Mouse (Mus musculus): Measurements from ENCODE around the gene Gabarap.

Gene Gabarap

DNA sequence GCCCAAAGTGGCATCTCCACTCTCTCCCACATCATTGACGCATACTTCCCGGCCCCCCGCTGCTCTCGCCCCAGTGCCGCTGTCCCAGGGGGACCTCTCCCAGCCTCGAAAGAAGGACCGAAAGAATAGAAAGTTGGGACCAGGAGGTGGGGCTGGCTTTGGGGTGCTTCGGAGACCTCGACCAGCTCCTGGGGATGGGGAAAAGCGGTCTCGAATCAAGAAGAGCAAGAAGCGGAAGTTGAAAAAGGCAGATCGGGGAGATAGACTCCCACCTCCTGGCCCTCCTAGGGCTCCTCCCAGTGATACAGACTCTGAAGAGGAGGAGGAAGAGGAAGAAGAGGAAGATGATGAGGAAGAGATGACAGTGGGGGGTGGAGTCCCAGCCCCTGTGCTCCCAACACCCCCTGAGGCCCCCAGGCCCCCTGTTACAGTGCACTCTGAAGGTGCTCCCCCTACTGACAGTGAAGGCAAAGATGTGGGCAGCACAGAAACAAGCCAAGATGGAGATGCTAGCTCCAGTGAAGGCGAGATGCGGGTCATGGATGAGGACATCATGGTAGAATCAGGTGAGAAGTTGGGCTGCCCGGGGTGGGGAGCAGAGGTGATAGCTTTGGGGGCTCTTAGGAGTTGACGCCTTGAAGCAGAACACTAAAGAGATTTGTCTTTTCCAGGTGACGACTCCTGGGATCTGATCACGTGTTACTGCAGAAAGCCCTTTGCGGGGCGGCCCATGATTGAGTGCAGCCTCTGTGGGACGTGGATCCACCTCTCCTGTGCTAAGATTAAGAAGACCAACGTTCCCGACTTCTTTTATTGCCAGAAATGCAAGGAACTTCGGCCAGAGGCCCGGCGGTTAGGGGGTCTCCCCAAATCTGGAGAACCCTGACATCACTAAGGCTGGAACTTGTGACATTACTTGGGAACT lies 7.9 kb downstream of the Gabarap start:
- in situ Hi-C loops (cut with MboI, MseI) = no loop called here

DNA sequence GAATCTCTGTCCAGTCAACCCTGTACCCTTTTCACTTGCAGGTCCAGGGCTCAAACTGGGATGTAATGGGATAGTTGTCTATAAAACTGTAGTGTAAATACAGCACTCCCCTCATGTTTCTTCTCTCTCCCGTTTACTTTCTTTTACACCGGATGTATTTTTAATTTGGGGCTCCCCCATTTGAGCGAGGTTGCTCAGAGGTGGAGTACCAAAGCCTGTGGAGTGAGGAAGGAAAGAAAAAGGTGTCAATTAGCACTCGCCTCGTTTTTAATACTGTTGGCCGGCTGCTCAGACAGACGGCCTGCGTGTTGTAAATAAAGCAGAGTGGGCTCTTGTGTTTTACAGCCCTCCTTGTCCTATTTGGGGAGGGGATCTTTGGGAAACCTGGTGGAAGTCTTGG lies 8.7 kb downstream of the Gabarap start:
- in situ Hi-C loops (cut with MboI, MseI) = loop anchor here (25.0 kb wide), 1 partner anchor 887 kb away; the partner anchor contains the start of genes 9130213A22Rik and Hes7

GRCm38 (mm10) chr11:70000396-70000898 lies 9.5 kb downstream of the Gabarap start, which contains the start of gene Dvl2:
Dvl2 (plus strand) TSS chr11:70000595.
- in situ Hi-C loops (cut with MboI, MseI) = loop anchor here (25.0 kb wide), 1 partner anchor 888 kb away; the partner anchor contains the start of genes 9130213A22Rik and Hes7

- in situ Hi-C loops (cut with MboI, MseI) = loop anchor here (25.0 kb wide), 1 partner anchor 889 kb away; the partner anchor contains the start of genes 9130213A22Rik and Hes7
These were observed 10.2 kb downstream of the Gabarap start for GRCm38 (mm10) chr11:70001159-70001558.

- in situ Hi-C loops (cut with MboI, MseI) = loop anchor here (25.0 kb wide), 1 partner anchor 890 kb away; the partner anchor contains the start of genes 9130213A22Rik and Hes7
These were observed 10.9 kb downstream of the Gabarap start for GRCm38 (mm10) chr11:70001865-70002264.

DNA sequence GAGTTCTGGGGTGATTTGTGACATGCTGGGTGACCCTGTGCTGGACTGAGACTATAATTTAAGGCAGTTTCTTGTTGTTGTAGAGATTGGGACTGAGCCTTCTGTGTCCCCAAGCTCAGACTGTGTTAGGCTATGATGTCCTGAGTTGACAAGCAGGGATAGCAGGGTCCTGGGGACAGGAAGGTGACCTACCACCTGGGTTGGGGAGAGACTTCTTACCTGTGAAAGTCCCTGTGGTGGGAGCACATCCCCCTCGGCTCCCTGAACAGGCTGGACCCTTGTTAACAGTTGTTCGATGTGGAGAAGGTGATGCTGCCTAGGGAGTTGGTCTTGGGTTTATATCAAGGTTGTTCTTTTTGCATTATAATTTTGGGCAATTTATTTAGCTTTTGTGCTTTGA lies 11.5 kb downstream of the Gabarap start:
- in situ Hi-C loops (cut with MboI, MseI) = loop anchor here (25.0 kb wide), 1 partner anchor 890 kb away; the partner anchor contains the start of genes 9130213A22Rik and Hes7

- in situ Hi-C loops (cut with MboI, MseI) = loop anchor here (25.0 kb wide), 1 partner anchor 893 kb away; the partner anchor contains the start of genes 9130213A22Rik and Hes7
These were observed 14.6 kb downstream of the Gabarap start for GRCm38 (mm10) chr11:70005521-70005920.

GRCm38 (mm10) chr11:70010033-70010432 lies 19.1 kb downstream of the Gabarap start:
- in situ Hi-C loops (cut with MboI, MseI) = loop anchor here (25.0 kb wide), 1 partner anchor 898 kb away; the partner anchor contains the start of genes 9130213A22Rik and Hes7

GRCm38 (mm10) chr11:70010548-70010947 lies 19.6 kb downstream of the Gabarap start:
- in situ Hi-C loops (cut with MboI, MseI) = loop anchor here (25.0 kb wide), 1 partner anchor 898 kb away; the partner anchor contains the start of genes 9130213A22Rik and Hes7

GRCm38 (mm10) chr11:70010961-70011360 lies 20.0 kb downstream of the Gabarap start:
- in situ Hi-C loops (cut with MboI, MseI) = loop anchor here (25.0 kb wide), 1 partner anchor 899 kb away; the partner anchor contains the start of genes 9130213A22Rik and Hes7

DNA sequence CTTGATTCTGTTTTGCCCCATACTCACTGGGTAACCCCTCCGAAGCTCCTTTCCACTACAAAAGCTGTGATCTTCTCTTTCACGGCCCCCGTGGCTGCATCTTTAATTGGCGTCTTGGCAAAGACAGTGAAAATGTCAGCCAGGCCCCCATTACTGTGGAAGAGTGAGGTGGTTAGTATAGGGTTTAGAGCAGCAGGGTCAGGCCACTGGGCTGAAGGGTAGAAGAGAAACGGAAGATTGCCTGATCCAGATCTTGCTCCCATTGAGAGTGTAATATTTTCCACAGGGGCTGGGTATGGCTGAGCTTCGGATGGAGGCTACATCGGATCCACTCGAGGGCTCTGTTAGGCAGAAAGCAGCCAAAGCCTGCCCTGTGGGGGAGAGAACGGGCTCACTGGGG lies 22.0 kb downstream of the Gabarap start:
- in situ Hi-C loops (cut with MboI, MseI) = loop anchor here (25.0 kb wide), 1 partner anchor 901 kb away; the partner anchor contains the start of genes 9130213A22Rik and Hes7

DNA sequence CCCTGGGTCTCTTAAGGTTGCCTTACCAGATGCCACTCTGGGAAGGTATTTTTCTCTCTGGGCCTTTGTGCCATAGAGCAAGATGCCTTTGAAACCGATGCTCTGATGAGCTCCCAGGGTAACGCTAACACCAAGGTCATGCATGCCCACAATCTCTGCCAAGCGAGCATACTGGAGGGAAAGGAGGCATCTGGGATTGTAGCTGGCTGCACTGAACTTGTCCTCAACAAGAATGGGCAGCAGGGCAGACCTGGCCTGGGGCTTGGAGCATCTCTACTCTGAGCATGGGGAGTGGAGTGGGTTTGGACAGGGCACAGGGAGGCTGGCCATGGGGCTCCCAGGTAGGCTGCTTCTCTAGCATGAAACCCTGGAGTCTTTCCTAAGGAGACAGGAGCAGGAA lies 22.5 kb downstream of the Gabarap start:
- in situ Hi-C loops (cut with MboI, MseI) = loop anchor here (25.0 kb wide), 1 partner anchor 901 kb away; the partner anchor contains the start of genes 9130213A22Rik and Hes7

DNA sequence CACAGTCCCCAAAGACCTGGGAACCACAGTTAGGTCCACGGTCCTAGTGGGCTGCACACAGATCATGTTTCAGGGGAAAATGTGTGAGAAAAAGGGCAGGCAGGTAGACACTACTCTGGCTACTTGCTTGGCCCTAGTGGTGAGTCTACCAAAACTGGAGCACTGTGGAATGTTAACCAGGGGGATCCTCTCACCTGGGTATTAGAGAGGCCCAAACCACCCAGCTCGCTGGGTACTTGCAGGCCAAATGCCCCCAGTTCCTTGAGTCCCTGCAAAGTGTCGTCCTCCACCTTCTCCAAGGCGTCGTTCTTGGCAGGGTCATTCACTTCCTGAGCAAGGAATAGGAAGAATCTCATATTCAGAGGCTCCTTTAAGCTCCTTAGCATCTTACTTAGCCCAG lies 23.1 kb downstream of the Gabarap start:
- in situ Hi-C loops (cut with MboI, MseI) = loop anchor here (25.0 kb wide), 1 partner anchor 902 kb away; the partner anchor contains the start of genes 9130213A22Rik and Hes7

- in situ Hi-C loops (cut with MboI, MseI) = loop anchor here (25.0 kb wide), 1 partner anchor 903 kb away; the partner anchor contains the start of genes 9130213A22Rik and Hes7
These were observed 24.1 kb downstream of the Gabarap start, which contains the start of gene Acadvl for GRCm38 (mm10) chr11:70014880-70015558. Acadvl (minus strand) TSS chr11:70015411.

GRCm38 (mm10) chr11:70015677-70016076 lies 24.7 kb downstream of the Gabarap start:
- in situ Hi-C loops (cut with MboI, MseI) = loop anchor here (25.0 kb wide), 1 partner anchor 903 kb away; the partner anchor contains the start of genes 9130213A22Rik and Hes7

DNA sequence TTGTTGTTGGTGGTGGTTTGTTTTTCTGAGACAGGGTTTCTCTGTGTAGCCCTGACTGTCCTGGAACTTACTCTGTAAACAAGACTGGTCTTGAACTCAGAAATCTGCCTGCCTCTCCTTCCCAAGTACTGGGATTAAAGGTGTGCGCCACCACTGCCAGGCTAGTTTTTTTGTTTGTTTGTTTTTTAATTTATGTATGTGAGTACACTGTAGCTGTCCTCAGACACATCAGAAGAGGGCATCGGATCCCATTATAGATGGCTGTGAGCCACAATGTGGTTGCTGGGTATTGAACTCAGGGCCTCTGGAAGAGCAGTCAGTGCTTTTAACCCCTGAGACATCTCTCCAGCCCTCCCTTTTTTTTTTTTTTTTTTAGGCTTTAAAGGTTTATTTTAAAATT lies 25.2 kb downstream of the Gabarap start:
- in situ Hi-C loops (cut with MboI, MseI) = loop anchor here (25.0 kb wide), 1 partner anchor 904 kb away; the partner anchor contains the start of genes 9130213A22Rik and Hes7

GRCm38 (mm10) chr11:70016669-70017068 lies 25.7 kb downstream of the Gabarap start, which contains the start of gene Dlg4:
Dlg4 (plus strand) TSS chr11:70016942.
- in situ Hi-C loops (cut with MboI, MseI) = loop anchor here (25.0 kb wide), 1 partner anchor 904 kb away; the partner anchor contains the start of genes 9130213A22Rik and Hes7

- in situ Hi-C loops (cut with MboI, MseI) = loop anchor here (25.0 kb wide), 1 partner anchor 905 kb away; the partner anchor contains the start of genes 9130213A22Rik and Hes7
These were observed 26.3 kb downstream of the Gabarap start for GRCm38 (mm10) chr11:70017199-70017767.

- in situ Hi-C loops (cut with MboI, MseI) = loop anchor here (25.0 kb wide), 1 partner anchor 906 kb away; the partner anchor contains the start of genes 9130213A22Rik and Hes7
These were observed 27.4 kb downstream of the Gabarap start for GRCm38 (mm10) chr11:70018131-70018990.
